Mouse (Mus musculus): Measurements from ENCODE around the gene Vnn1.

Gene Vnn1

DNA sequence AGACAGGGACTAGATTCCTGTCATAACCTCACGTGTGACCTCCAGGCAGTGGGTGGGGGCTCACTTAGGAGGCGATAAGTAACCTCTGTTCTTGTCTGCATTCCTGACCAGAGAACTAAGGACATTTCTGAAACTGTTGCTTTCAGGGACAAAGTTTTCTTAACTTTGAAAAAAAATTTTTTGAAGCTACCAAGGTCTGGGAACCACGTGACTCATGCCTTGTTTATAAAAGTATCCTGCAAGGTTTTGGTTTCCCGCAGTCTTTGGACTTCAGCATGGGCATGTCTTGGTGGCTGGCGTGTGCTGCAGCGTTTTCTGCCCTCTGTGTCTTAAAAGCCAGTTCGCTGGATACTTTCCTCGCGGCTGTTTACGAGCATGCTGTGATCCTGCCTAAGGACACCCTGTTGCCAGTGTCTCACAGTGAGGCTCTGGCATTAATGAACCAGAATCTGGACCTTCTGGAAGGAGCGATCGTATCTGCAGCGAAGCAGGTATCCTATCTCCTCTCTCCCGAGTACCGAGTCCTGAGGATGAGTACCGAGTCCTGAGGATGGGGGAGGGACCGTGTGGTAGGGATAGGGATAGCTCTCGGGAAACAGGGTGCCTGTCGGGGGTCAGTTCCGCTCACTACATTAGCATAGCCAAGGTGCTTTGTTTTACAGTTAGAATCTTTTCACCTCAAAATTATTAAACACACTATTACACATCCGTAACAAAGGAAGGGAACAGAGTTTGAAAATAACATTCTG lies at the start of gene Vnn1:
TSS of gene Vnn1 (plus strand) at position 88 of the 749 bp plus-strand sequence.
- no peak for DNase-seq (ENCODE audit: low read depth, low spot score)

DNA sequence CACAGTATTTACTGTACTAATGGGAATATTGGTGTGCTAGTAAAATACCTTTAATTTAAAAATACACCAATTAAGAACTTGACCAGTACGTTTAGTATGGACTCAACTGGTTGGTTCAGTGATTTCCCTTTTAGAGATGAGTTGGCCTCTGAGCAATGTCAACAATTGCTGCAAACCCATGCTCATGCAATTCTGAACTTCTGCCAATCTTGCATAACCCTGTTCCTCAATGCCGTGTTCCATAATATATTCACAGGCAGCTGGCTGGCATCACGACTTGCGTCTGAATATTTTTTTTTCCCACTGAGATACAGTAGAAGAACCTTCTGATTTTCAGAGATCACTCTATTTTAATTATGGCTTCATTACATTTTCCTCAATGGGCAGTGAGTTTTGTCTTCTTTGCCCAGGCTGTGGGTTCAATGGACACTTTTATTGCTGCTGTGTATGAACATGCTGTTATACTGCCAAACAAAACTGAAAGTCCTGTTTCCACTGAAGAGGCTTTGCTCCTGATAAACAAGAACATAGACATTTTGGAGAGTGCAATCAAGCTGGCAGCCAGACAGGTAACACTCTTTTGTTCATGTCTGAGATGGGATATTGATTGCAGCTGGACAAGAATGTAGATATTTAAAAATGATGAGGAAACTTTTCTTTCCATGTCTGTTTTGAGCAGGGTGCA lies 43.1 kb upstream of the Vnn1 start, which contains the start of gene Vnn3:
TSS of gene Vnn3 (plus strand) at position 235 of the 685 bp plus-strand sequence.
- no peak for DNase-seq (ENCODE audit: low read depth, low spot score)

DNA sequence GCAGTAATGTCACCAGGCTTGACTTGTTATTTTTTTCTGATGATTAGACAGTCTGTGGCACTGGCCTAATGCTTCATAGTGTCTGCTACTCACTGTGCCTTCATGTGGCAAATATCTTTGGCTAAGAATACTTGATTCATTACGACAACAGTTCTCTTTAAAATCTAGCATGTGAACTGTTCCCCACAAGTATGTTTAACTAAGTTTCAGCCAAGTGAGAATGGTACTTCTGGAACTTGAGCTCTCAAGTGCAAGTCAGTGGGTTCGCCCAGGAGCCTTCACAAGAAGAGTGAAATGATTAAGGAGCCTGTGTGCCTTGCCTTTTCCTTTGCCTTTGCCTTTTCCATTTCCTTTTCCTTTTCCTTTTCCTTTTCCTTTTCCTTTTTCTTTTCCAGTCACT lies 42.4 kb upstream of the Vnn1 start:
- no peak for DNase-seq (ENCODE audit: low read depth, low spot score)

DNA sequence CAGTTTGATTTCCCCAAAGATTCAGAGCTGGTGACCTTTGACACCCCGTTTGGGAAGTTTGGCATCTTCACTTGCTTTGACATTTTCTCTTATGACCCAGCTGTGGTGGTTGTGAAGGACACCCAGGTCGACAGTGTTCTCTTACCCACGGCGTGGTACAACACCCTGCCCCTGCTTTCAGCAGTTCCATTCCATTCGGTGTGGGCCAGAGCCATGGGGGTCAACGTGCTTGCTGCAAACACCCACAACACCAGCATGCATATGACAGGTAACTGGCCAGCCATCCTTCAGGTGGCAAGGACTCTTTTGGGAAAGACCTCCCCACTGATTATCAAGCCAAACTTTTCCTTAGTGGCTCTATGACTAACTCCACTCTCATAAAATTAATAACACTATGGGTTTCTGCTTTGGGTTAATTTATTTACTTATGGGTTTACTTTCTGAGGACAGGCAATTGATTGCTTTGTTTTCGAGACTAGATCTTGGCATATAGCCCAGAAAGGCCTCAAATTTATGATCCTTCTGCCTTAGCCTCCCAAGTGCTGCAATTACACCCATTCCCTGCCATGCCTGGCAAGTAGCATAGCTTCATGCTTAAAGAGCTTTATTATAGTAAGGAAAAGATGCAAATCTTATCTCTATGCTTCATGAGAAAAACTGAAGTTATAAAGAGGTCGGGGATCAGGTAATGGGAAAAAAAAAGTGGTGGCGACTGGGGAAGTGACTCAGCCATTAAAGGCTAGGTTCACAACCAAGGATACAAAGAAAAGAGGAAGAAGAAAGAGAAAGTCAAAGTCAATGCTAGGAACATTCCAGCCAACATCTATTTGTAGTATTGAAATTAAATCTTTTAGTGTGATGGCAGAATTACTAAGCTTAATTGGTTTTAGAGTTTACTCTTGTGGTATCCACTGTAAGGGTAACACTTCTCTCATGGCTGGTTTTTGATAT lies 29.9 kb upstream of the Vnn1 start:
- no peak for DNase-seq (ENCODE audit: low read depth, low spot score)

- DNase-seq (ENCODE audit: low read depth, low spot score), result no peak
Measured at GRCm38 (mm10) chr10:23880695-23881094, 13.8 kb upstream of the Vnn1 start.

DNA sequence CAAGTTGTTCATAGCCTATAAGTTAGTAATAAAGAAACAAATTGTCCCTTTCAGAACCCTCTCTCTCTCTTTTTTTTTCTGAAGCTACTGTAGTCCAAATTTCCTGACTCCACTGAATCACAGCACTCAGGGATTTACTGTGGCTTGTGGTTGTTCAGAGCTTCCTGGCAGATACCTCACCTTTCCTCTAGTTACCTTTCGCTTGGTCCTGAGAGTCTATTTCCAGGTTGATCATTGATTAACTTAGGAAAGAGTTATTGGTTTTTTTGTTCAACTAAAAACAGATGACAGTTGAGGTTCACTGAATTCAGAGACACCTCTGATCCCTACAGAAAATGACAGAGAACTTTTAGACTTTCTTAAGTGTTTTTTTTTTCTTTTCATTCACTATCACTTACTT lies 9.6 kb upstream of the Vnn1 start:
- DNase-seq (ENCODE audit: low read depth, low spot score), result no peak

DNA sequence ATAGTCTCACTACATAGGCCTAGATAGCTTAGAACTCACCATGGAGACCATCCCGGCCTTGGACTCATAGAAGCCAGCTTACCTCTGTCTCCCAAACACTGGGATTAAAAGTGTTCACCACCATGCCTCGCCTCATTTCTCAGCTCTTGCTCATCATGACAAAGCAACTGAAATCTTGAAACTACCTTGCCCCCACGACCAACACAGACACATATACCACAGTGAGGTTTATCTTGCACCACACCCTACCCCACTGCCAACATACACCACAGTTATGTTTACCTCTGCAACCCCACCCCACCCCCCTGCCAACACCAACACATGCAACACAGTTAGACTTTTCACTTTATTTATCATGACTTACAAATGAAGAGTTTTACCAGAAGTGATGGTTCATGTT lies 8.4 kb upstream of the Vnn1 start:
- DNase-seq (ENCODE audit: low read depth, low spot score), result no peak

DNA sequence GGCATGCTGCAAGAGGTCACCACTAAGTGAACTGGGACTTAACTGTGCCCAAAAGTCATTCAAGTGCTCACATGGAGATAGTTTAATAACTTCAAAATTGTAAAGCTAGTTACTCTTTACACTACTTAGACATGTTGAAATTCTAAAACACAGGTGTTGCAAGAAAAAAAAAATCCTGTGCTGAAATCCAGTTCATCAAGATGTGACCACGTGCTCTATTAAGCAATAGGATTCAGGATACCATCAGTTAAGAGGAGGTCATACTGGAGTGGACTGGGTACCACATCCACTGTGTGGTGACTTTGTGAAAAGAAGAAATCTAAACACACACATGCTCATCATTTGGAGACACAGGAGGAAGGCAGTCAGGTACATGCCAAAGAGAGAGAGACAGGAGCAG lies 1.5 kb upstream of the Vnn1 start:
- DNase-seq (ENCODE audit: low read depth, low spot score), result no peak

DNA sequence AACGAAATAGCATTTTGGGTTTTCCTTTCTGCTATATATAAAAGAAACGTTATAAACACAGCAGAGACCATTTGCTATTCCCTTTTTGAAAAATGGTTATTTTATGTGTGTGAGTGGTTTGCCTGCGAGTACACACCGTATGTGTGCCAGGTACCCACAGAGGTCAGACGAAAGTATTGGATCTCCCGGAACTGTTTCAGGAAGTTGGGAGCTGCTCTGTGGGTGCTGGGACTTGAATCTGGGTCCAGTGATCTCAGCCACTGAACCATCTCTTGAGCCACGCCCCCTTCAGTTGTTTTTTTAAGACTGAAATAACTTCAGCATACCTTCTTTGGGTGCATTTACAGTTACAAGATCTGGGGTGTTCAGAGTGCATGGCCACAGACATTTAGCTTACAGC lies 888 bp downstream of the Vnn1 start:
- DNase-seq (ENCODE audit: low read depth, low spot score), result no peak

GRCm38 (mm10) chr10:23901119-23901518 lies 6.6 kb downstream of the Vnn1 start:
- no peak for DNase-seq (ENCODE audit: low read depth, low spot score)

DNA sequence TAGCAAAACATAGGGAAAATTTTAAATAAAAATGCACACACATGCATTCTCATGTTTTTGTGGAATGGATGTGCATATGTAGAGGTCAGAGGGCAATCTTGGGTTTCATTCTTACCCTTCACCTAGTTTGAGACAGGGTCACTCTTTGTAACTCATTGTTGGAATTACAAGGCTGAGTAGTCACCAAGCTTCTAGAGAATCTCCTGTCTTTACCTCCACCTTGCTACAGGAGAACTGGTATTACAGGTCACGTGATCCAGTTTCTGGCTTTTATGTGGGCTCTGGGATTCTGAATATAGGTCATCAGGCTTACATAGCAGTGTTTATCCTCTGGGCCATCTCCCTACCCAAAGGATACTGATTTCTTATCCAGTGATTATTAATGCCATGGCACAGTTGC lies 11.2 kb downstream of the Vnn1 start:
- no peak for DNase-seq (ENCODE audit: low read depth, low spot score)

DNA sequence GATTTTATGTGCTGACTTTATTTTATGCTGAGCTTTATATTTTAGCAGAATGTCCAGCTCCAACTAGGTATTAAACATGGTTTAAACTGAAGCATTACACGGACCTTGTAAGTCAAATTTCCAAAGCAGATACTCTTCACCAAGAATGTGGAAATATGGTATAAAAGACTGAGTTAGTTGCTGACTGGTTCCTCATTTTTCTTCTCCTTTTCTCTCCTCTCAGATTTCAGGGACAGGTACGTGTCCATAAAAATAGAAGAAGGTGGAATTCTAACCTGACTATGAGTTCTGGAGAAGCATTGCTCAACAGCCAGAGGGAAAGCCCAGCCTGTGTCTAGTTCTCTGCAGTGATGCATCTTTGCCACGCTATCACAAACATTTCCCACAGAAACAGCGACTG lies 25.6 kb downstream of the Vnn1 start, which contains the start of gene Taar1:
TSS of gene Taar1 (plus strand) at position 301 of the 400 bp plus-strand sequence.
- no peak for DNase-seq (ENCODE audit: low read depth, low spot score)

- no peak for DNase-seq (ENCODE audit: low read depth, low spot score)
Measured at GRCm38 (mm10) chr10:23922468-23922867, 28.0 kb downstream of the Vnn1 start.

DNA sequence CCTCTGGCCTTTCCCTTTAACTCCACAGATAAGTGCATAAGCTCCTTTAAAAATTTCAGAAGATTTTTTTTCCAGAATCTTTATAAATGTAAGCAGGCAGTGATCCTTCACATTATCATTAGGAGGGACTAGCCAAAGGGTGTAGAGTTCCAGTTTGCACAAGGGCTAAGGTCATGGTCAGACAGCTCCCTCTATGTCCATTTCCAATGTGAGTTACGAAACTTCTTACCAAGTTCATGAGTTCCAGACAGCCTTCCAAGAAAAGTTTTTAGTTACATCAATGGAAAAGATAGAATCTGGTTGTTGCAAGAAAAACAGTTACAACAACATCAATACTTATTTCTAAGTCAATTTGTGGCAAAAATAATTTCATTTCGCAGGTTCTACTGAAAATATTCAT lies 29.5 kb downstream of the Vnn1 start:
- no peak for DNase-seq (ENCODE audit: low read depth, low spot score)

DNA sequence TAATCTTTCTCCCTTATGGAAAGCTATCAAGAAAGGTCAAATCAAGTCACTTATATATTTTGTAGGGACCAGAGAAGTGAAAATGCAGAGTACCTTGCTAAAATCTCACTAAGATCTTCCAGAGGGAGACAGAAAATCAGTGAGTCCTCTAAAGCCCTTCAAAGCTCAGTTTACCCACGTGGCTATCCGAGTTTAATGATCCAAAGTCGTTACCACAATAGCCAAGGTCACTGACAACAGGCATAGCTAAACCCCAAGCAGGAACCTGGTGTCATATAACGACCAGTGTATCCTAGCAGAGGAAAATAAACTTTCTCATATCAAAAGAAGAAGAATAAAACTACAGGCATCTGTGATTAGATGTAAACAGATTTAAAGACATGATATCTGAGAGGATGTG lies 43.1 kb downstream of the Vnn1 start:
- DNase-seq (ENCODE audit: low read depth, low spot score), result no peak

DNA sequence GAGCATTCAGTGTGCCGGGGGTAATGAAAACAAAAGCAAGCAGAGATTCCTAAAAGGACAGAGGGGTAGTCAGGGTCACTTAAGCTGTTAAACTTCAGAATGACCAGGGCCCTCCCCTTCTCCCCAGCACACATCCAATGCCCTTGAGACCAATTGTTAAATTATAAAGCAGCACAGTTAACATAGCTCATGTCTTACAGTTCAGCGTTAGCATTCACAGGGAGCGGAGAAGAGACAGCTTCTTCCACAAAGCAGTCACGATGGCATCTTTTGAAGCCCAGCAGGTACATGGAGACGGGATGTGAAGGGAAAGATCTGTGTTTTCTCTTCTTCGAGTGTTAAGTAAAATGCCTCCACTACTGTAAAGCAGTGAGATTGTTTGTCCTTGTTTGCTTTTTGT lies 43.8 kb downstream of the Vnn1 start, which contains the start of gene Taar2:
TSS of gene Taar2 (plus strand) at position 261 of the 400 bp plus-strand sequence.
- no peak for DNase-seq (ENCODE audit: low read depth, low spot score)

DNA sequence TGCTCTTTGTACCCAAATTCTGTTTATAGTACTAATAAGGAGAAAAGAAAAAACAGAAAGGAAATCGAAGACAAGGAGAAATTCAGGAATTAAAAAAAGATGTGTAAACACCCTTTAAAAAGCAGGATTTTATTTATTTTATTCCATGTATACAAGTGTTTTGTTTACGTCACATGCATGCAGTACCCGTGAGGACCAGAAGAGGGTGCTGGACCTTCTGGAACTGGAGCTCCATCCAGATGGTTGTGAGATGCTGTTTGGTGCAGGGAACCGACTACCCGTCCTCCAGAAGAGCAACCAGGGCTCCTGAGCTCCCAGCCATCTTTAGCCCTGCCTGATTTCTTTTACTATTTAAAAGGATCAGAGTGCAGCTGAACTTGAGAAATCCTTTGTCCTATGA lies 48.0 kb downstream of the Vnn1 start:
- peak; percentile 16 for DNase-seq (ENCODE audit: low read depth, low spot score)

GRCm38 (mm10) chr10:23948026-23948425 lies 53.5 kb downstream of the Vnn1 start:
- no peak for DNase-seq (ENCODE audit: low read depth, low spot score)

DNA sequence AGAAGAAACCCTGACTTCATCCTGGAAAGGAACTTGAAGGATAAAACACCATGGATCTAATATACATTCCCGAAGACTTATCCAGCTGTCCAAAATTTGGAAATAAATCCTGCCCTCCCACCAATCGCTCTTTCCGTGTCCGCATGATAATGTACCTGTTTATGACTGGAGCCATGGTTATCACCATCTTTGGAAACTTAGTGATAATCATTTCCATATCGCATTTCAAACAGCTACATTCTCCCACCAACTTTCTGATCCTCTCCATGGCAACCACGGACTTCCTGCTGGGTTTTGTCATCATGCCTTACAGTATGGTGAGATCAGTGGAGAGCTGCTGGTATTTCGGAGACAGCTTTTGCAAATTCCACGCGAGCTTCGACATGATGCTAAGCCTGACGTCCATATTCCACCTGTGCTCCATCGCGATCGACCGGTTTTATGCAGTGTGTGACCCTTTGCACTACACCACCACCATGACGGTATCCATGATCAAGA lies 55.1 kb downstream of the Vnn1 start, which contains the start of gene Taar3:
TSS of gene Taar3 (plus strand) at position 51 of the 498 bp plus-strand sequence.
- DNase-seq (ENCODE audit: low read depth, low spot score), result no peak

GRCm38 (mm10) chr10:23951714-23952113 lies 57.2 kb downstream of the Vnn1 start:
- DNase-seq (ENCODE audit: low read depth, low spot score), result no peak

All from c-Kit-negative CD71-positive TER-119-positive erythroid progenitor cells, embryonic 14.5 days (primary cell).